Mouse (Mus musculus) retina, embryonic 14.5 days (tissue): ENCODE measurements around the gene Msln.
A peak's percentile ranks its signal among the peaks of the same experiment; 100 is the strongest.
"Not testable (repeated sequence)": the region's sequence is repeated elsewhere in the genome, so short reads cannot be mapped to it uniquely, and the experiment has no call there.

Experiments used
- DNase-seq: peaks from one replicate; pipeline ENCODE4 v3.0.0-alpha.2; 2015; ENCODE audit warnings: low spot score

Gene Msln

DNA sequence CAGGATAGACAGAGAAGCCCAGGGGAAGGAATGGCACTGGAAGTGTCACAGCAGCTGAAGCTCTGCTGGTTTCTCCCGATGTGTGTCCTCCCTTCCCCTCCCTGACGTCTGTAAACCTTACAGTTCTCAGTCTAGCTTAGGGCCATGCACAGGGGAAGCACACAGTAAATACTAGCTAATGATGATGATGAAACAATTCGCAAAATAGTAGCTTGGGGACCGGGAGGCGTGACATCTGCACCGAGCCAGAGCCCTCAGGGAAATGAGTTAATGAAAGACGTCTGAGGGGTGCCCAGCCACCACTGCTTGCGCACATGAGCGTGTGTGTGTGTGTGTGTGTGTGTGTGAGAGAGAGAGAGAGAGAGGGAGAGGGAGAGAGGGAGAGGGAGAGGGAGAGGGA, 15.2 kb upstream of the Msln start:
- DNase-seq: no peak

DNA sequence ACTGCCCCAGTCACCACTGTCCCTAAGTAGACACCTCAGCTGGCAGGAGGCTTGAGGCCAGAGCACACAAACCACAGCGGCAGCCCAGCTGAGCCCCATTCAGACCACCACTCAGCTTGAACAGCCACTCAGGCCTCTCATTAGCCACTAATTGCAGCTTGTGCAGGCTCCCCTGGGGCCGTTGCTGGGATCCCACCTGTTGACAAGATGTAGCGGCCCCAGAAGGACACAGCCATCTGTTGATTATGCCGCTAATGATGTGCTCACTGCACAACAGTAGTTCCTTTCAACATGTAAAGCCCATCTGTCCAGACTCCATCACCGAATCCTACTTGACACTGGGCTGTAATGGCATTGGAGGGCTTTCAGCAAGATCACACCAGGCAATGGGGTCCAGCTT, 11.7 kb upstream of the Msln start:
- DNase-seq: peak; percentile 94

DNA sequence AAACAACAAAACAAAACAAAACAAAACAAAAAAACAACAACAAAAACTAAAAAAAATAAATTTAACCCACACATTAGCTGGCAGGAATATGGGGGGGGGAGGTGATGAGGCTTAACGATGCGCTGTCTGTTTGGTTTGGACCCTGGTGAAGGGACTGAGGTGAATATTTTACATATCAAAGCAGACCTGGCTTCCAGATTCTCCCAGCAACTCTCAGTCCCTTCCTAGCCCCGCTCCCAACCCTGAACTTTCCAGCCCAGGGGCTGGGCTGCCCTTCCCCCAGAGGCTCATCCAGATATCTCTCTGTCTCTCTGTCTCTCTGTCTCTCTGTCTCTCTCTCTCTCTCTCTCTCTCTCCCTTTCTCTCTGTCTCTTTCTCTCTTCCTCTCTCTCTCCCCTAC, 8.4 kb upstream of the Msln start:
- no peak for DNase-seq

DNA sequence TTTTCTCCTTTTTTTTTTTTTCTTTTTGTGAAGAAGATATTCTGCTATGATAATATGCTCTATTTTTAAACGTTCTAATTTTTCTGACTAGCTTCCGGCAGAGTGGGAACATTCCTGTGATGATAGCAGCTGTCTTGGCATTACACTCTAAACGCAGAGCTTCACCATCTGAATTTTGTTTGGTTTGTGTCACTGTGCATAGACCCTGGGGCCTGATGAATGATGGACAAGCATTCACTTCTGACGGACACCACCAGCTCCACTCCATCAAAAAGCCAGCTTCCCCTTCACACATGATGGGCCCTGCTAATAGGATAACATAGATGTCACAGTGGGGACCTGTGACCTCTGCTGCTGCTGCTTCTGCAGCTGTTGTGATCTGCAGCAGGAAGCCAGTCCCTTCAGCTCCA, 7.4 kb upstream of the Msln start:
- DNase-seq: peak; percentile 65

DNA sequence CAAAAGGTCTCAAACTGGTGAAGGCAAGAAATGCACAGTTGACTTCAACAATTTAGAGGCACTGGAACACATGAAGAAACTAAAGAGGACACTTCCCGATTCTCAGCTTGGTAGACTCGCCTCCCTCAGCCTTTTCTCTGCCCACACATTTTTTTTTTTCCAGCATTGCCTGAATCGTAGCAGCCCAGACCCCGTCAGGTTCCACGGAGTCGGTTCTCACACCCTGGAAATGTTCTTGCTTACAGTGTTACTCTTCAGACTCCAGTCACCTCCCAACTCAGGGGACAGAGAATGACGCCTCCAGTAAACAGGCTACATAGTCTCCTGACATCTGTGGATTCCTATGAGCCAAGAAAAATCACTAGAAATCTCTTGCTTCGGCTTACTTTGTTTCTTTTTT, 6.0 kb upstream of the Msln start:
- DNase-seq: no peak

DNA sequence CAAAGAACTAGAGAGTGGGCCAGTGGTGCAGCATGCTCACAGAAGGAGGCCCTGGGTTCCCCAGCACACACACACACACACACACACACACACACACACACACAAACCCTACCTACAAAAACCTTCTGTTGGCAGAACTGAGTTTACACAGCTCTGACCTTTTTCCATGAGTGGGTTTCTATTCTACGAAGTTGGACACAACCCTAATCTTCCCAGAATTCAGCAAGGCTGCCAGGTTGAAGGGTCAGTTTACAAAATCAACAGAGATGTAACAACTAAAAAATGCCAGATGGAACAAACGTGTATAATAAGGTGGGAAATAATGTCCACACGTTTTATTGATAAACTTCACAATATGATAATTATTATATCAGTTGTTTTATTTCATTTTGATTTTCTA, 3.5 kb upstream of the Msln start:
- DNase-seq: no peak

DNA sequence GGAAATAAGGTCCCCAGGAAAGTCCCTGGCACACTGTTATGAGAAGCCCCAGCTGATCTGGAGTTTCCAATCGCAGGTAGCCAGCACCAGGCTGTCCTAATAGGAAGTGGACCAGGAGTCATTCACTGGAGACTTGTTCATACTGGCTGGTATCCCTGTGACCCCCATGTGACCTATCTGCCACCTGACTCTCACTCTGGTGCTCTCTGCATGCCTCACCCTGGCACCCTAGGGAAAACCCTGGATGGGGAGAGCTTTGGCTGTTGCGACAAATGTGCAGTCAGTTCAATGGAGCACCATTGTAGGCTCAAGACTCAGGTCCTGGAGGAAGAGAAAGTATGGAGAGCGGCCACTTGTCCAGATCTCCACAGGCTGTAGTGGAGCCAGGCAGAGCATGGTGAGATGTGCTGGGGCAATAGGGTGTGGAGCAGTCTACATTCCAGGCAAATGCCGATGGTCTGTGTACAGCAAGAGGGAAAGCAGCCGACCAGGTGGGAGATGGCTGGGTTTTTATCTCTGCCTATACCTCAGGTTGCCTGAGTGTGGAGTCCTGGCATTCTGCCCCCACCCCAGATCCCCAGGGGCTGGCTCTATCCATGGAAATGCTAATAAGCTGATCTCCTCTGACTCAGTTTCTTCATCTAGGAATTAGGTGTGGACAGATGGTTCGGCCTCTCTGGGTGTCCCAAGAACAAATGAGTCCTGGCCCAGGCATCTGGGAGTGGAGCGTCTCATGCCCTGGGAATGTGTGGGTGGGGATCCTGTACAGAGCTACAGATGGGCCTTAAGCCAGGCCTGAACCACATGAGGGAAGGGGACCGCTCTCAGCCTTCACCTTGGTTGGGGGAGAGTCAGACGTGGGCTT, 2.4 kb upstream of the Msln start:
- DNase-seq: no peak

DNA sequence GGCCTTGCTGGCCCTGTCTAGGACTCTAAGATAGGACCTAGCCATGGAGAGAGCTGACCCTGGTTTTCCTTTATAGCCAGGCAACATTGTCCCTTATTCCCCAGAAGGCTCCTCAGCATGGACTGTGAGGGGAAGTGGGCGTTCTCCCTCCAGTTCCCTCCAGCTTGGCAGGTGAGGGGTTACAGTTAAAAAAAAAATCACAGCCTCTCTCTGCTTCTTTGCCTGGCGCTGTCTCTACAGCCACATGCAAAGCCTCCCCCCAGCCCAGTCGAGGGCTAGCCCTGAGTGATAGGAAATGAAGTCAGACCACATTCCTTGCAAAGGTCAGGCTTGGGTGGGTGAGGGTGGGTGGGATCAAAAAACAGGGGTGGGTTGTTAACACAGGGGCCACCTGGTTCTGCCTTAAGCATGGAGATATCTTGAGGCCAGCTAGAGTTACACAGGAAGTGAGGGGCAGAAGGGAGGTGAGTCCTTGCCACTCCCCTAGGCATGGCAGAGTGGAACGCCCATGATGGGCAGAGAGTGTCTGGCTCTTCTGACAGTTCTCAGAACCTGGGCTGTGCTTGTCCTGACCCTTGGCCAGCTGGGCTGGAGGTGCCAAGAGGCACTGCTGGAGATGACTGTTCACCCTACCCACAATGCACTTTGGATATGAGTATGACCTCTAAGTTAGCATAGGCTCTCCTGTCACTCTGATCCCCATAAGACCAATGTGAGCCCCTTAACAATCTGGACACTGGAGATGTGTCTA, 1.6 kb upstream of the Msln start:
- DNase-seq: no peak

DNA sequence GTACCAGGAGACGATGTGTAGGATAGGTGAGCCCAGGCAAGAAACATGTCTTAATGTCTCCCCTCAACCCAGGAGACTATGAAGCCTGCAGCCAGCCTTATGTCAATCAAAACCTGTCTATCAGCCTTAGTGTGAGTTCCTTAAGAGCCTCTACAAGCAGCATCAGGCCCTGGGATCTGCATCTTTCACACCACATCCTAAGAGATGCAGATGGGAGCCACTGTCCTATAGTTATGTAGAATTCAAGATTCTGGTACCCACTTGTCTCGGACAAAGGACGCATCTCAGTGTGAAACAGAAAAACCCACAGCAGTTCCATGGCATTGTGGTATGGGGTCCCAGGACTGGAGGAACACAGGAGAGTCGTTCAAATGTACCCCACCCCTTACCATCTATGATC, 908 bp upstream of the Msln start:
- DNase-seq: no peak

DNA sequence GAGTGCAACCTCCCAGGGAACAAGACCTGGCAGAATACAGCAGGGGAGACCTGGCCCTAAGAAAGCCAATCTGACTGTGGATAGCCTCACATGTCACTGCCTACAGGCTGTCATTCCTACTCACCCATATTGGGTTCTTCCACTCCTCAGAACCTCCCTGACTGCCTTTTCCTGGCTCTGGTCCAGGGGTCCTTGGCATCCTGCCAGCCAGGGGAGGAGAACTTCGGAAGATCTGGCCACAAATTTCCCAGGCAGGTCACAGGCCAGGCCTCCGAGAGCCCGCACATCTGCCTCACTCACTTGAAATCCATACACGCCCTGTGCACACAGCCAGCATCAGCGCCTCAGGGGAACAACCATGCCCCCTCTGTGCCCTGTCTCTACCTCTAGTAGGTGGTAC, 2.7 kb downstream of the Msln start:
- DNase-seq: no peak

DNA sequence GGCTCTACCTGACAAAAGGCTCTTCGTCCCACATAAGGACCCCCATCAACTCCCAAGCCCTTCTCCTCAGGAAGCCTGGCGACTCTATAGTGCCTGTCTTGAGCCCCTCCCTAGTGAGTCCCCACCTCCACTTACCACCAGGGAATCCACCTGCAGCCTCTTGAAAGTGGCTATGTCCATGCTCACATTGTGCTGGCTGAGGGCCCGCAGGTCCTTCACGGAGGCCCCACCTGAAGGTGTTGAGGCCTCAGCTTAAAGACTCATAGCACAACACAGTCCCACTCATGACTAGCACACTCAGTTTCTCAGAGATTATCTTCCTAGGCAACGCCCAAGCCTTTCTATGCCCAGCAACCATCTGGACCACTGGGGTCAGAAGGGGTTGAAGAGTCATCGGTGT, 4.9 kb downstream of the Msln start:
- DNase-seq: no peak

DNA sequence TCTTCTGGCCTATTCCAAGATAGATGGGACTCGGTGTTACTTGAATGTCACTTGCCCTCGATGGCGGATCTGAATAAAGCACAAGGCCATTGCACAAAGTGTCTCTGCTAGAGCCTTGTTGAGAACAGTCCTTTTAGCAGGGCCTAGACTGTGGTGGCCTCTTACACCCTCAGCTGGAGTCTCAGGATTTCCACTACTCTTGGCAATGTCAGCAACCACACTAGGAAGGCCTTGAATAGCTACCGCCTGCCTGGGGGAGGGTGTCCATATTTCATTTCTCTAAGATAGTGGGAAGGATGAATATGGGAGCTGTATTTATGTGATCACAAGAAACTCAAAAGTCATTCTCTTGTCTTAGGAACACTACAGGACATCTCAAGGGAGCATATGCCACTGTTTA, 5.9 kb downstream of the Msln start:
- no peak for DNase-seq

DNA sequence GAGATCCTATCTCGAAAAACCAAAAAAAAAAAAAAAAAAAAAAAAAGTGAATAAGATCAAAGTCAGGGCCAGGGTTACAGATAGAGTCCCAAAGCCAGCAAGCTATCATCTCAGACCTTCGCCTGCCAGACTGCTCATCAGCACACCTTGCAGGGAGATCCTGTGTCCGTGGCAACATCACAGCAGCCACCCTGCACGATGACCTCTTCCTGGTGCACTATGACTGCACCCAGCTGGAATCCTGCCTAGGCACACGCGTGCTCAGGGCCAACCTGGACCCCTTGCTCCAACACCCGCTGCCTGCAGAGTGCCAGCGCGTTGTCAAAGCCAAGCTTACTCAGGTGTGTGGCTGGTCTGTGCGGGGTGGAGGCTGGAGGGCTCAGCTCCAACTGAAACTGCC, 9.9 kb downstream of the Msln start:
- no peak for DNase-seq

DNA sequence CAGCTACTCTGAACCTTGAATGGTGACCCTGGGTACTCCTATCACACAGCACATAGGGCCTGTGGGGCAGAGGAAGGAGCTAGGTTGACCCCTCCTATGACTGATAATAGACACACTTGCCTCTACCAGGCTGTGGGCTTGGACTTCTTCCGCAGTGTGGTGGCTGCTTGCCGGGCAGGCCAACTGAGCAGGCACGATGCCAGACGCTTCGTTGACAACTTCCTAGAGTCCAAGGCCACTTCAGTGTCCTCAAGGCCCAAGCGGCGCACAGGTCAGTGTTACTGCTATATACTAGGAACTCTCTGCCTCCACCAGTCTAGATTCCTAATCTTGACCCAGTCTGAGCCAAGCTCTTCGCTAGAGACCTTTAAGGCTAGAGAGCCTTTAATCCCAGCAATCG, 10.3 kb downstream of the Msln start:
- no peak for DNase-seq

DNA sequence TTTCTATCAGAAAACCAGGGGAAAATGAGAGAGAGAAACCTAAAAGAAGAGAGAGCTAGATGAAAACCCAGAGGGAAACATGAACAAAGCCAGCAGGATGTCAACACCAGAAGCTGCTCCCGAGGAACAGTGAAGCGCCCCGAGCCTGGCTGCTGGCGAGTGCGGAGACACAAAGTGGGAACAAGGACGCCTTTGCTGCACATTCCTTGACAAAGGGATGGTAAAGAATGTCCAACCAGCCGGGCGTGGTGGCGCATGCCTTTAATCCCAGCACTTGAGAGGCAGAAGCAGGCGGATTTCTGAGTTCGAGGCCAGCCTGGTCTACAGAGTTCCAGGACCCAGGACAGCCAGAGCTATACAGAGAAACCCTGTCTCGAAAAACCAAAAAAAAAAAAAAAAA, 12.7 kb downstream of the Msln start:
- not testable (repeated sequence) for DNase-seq

DNA sequence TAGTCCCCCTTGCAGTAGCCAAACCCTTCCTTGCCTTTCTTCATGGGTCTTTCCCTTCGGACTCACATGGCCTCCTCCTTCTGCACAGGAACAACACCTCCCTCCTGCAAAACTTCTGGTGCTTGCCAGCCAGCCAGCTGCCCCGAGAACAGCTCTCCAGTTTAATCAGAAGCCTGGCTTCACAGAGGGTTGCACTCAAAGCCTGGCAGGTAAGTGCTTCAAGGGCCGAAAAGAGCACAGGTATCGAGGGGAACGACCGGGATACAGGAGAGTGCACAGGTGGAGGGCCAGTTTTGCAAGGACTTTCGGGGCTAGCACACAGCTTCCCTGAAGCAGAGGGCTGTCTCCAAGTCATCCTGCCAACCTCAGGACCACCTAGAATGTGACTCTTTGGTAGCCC, 15.3 kb downstream of the Msln start:
- no peak for DNase-seq

DNA sequence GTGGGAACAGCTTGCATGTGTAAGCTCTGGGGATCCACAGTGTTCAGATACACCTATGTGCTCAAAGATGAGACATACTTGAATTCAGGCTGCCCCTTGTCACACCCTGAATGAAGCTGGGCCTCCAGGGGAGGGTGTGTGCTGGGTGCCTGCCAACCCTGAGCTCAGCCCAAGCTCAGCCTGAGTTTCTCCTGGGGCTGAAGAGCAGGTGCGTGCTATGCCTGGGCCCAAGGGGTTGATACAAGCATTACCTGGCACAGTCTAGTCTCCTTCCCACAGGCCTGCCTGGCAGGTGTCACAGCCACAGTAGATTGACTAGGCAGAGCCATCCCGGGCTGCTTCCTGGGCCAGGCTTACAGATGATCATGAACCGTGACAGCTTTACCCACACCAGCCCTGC, 18.4 kb downstream of the Msln start, which contains the start of gene Mslnl:
Gene Mslnl, plus strand, starts transcription at position 298 of the 400 bp plus-strand sequence.
- no peak for DNase-seq

DNA sequence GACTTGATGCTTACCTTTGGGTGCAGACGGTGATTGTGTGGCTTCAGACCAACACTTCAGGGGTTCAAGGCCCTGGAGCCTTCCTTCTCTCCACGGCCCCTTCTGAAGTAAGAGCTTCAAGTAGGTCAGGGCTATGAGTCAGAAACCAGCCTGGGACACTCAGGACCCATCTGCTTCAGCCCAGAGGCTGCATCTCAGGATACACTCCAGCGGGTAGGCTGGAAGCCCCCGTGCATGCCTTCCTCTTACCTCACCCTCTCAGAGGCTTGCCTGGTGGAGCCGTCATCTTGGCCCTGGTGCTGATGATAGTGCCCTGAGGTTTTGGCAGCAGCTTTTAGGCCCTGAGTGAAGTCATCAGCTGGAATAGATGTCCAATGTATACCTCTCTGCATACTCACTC, 18.9 kb downstream of the Msln start:
- no peak for DNase-seq

DNA sequence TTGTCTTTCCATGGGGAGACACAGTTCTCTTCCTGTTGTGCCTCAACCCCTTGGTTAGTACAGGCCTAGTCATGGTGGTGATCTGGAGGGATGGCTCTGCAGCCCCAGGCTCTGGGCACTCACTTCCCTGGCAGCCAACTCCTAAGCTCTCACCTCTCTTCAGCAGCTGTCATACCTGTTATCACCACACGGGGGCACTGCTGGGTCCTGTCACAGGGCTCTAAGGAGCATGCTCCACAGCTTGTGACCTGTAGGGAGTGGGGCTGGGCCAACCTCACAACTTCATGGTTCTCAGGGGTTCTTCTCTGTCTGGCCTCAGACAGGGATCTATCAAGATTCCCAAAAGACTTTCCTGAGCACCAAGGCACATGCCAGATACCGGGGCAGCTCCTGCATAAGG, 22.1 kb downstream of the Msln start:
- peak; percentile 97 for DNase-seq

DNA sequence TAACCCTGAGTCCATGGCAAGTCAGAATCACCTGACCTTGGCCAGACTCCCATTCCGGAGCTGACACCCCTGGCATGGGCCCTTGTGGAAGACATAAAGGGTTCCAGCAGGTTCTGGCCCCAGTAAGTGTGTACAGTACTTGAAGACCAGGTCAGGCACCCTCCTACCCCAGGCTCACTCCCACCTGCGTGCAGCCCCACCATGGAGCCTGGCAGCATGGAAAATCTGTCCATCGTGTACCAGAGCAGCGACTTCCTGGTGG, 26.2 kb downstream of the Msln start:
- DNase-seq: no peak

DNA sequence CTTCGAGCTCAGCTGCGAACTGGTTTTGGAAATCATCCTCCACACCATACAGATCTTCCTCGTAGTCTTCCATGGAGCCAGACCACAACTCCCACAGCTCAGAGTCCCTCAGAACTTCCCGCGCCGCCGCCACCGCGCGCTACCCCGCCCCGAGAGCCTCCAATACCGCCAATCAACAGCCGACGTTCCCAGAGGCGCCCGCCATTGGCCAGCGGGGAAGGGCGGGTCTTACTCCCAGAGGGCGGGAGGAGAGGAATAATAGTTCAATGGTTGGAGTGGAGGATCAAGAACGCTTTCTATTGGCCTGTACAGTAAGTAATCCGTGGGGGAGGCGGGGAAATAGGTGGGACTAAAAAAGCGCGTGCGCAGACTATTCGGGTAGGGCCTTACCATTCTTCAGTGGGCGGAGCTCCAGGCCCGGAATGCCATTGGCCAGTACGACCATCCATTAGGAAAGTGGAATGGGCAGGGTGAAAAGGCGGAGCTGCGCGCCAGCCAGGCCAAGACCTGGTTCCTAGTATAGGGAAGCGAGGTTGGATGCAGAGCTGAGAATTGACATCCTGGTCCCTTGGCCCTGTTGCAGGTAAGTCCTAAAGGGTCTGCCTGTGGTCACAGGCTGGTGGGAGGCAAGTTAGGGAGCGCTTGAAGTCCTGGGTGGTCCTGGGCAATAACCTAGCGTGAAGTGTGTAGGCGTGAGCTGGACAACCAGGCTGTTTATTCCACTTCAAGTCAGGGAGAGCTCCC, 26.7 kb downstream of the Msln start, which contains the start of the genes Chtf18 and Rpusd1:
Gene Chtf18, minus strand, starts transcription at position 155 of the 744 bp plus-strand sequence.
Gene Rpusd1, plus strand, starts transcription at position 406 of the 744 bp plus-strand sequence.
- peak; percentile 100 for DNase-seq

DNA sequence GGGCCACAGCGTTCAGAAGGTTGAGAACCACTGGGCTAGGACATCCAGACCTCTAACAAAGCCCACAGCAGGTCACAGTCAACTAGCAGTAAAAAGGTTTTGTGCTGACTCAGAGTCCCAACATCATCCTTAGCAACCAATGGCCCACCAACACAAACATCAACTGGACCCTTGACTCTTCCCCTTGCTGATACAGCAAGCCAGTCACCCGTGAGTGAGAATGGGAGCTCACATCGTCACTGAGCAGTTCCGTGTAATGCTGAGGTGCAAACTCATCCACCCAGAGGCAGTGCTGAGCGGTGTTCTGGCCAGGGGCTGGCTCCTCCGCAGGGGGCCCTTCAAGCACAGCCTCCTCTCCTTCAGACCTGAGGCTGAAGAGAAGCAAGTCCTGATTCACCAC, 28.9 kb downstream of the Msln start:
- DNase-seq: no peak

DNA sequence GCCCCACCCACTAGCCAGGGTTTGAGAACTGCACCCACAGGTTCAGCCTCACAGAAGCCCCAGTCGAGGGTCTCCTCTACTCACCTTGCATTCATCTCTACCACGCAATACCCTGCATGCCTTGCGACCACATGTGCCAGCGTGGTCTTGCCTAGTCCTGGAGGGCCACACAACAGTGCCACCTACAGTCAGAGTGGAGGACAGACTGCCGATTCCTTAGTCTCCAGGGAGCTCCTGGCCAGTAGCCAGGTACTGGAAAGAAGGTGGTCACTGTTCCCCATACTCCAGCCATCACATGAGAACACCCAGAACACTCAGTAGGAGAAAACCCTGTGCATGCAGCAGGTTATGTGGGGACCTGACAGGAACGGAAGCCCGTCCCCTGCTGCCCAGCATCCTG, 30.3 kb downstream of the Msln start:
- peak; percentile 46 for DNase-seq
